Mouse (Mus musculus): Measurements from ENCODE around the gene Sdk1. TPM values are rescaled to one million over a fixed set of nuclear protein-coding genes. Genes with fewer than 3 reads are reported as not detected.

Sdk1 gene
- polyA plus RNA-seq, 1 experiment from 2014 or later = 0.59 TPM

DNA sequence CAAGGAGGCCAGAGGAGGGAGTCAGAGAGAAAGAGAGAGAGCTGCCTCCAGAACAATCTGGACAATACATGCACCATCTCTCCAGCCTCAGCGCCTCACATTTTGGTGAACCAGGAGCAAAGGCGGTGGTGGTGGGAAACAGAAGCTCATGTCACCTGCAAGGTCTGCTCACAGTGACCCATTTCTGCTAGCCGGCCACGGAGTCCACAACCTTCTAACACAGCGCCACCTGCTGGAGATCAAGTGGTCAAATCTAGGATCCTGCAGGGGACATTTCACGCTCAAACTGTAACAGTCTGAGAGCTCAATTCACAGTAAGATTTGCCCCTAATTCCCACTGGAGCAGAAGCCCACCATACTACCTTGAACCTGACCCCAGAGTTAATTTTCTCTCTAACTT, 999.0 kb downstream of the Sdk1 start:
- Histone ChIP-seq H3K4me1 (replicated peaks; ENCODE audit: control insufficient read depth, insufficient read depth, low read length) (no peaks in the 10 kb centered on the region), H3K4me2 (ENCODE audit: low read depth, low read length) (no peak overlapping the region), H3K9me3 (ENCODE audit: control insufficient read depth, low read length) (no peaks in the 10 kb centered on the region), H3K4me3 (ENCODE audit: low read length) (no peak overlapping the region), H3K27ac (ENCODE audit: low read length) (no peak overlapping the region), H3K9ac (ENCODE audit: low read length) (no peak overlapping the region), H3K27me3 (ENCODE audit: control insufficient read depth, insufficient read depth, low read depth, low read length) (no peaks in the 10 kb centered on the region), H3K36me3 (ENCODE audit: control insufficient read depth, insufficient read depth, low read length) (no peaks in the 10 kb centered on the region)
- 90% methylated on average over 6 of the region's 6 CpGs for WGBS
- ATAC-seq (ENCODE audit: low read depth) = no peak

GRCm38 (mm10) chr5:142242597-142242996, 1001.3 kb downstream of the Sdk1 start:
- no peaks in the 10 kb centered on the region for H3K36me3 ChIP-seq (ENCODE audit: control insufficient read depth, insufficient read depth, low read length)
- no peaks in the 10 kb centered on the region for H3K27me3 ChIP-seq (ENCODE audit: control insufficient read depth, insufficient read depth, low read depth, low read length)
- H3K9me3 ChIP-seq (ENCODE audit: control insufficient read depth, low read length) = peaks cover 5% of the 10 kb centered on the region
- H3K4me3 ChIP-seq (ENCODE audit: low read length) = no peak overlapping the region
- WGBS = 35% methylated on average over 3 of the region's 3 CpGs
- no peak overlapping the region for H3K27ac ChIP-seq (ENCODE audit: low read length)
- no peak overlapping the region for H3K4me2 ChIP-seq (ENCODE audit: low read depth, low read length)
- ATAC-seq (ENCODE audit: low read depth) = no peak
- no peak overlapping the region for H3K9ac ChIP-seq (ENCODE audit: low read length)
- no peaks in the 10 kb centered on the region for H3K4me1 ChIP-seq (replicated peaks; ENCODE audit: control insufficient read depth, insufficient read depth, low read length)

GRCm38 (mm10) chr5:142243069-142243468, 1001.8 kb downstream of the Sdk1 start:
- H3K4me1 ChIP-seq (replicated peaks; ENCODE audit: control insufficient read depth, insufficient read depth, low read length) = no peaks in the 10 kb centered on the region
- H3K27ac ChIP-seq (ENCODE audit: low read length) = no peak overlapping the region
- H3K27me3 ChIP-seq (ENCODE audit: control insufficient read depth, insufficient read depth, low read depth, low read length) = no peaks in the 10 kb centered on the region
- no peak for ATAC-seq (ENCODE audit: low read depth)
- no peaks in the 10 kb centered on the region for H3K36me3 ChIP-seq (ENCODE audit: control insufficient read depth, insufficient read depth, low read length)
- 96% methylated on average over 2 of the region's 2 CpGs for WGBS
- H3K4me3 ChIP-seq (ENCODE audit: low read length) = no peak overlapping the region
- no peak overlapping the region for H3K4me2 ChIP-seq (ENCODE audit: low read depth, low read length)
- H3K9me3 ChIP-seq (ENCODE audit: control insufficient read depth, low read length) = peaks cover 5% of the 10 kb centered on the region
- no peak overlapping the region for H3K9ac ChIP-seq (ENCODE audit: low read length)

- Histone ChIP-seq H3K9ac (ENCODE audit: low read length) (no peak overlapping the region), H3K4me1 (replicated peaks; ENCODE audit: control insufficient read depth, insufficient read depth, low read length) (no peaks in the 10 kb centered on the region), H3K36me3 (ENCODE audit: control insufficient read depth, insufficient read depth, low read length) (no peaks in the 10 kb centered on the region), H3K4me2 (ENCODE audit: low read depth, low read length) (no peak overlapping the region), H3K4me3 (ENCODE audit: low read length) (no peak overlapping the region), H3K27me3 (ENCODE audit: control insufficient read depth, insufficient read depth, low read depth, low read length) (no peaks in the 10 kb centered on the region), H3K9me3 (ENCODE audit: control insufficient read depth, low read length) (no peaks in the 10 kb centered on the region), H3K27ac (ENCODE audit: low read length) (no peak overlapping the region)
- ATAC-seq (ENCODE audit: low read depth) = no peak
- WGBS = 82% methylated on average over 6 of the region's 6 CpGs
Observed at GRCm38 (mm10) chr5:142256231-142256630, 1014.9 kb downstream of the Sdk1 start.

DNA sequence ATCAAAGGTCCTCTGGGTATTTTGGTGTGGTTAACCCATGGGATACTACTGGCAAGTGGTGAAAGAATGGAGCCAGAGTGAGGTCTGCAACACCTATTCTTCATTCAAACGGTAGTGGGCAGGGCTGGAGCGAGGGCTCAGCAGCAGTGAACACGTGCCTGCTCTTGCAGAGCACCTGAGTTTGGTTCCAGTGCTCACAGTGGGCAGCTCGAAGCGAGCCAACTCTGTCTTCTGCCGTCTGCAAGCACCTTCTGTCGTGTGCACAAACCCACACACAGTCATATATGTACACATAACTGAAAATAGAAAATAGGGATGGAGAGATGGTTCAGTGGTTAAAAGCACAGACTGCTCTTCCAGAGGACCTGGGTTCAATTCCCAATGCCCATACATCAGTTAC, 1017.4 kb downstream of the Sdk1 start:
- Histone ChIP-seq H3K9ac (ENCODE audit: low read length) (no peak overlapping the region), H3K36me3 (ENCODE audit: control insufficient read depth, insufficient read depth, low read length) (no peaks in the 10 kb centered on the region), H3K4me2 (ENCODE audit: low read depth, low read length) (no peak overlapping the region), H3K4me3 (ENCODE audit: low read length) (no peak overlapping the region), H3K27me3 (ENCODE audit: control insufficient read depth, insufficient read depth, low read depth, low read length) (no peaks in the 10 kb centered on the region), H3K9me3 (ENCODE audit: control insufficient read depth, low read length) (no peaks in the 10 kb centered on the region), H3K27ac (ENCODE audit: low read length) (no peak overlapping the region), H3K4me1 (replicated peaks; ENCODE audit: control insufficient read depth, insufficient read depth, low read length) (no peaks in the 10 kb centered on the region)
- ATAC-seq (ENCODE audit: low read depth) = no peak
- 77% methylated on average over 7 of the region's 7 CpGs for WGBS

DNA sequence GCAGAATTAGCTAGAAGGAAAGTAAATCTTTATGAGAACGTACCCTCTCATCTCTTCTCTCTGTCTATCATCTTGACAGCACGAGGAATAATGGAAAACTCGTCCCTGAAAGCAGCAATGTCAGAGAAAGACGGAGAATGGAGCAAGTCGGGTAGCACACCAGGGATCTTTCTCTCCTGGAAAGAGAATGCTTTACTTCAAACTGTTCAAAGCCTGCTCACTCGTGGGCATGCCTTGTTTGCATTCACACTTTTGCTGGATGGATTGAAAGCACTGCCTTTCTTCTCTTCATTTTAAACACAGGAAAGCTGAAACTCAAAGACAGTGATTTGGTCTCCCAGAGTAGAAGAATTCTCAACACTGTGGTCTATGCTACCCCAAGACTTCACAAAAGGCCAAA, 1020.8 kb downstream of the Sdk1 start:
- no peak overlapping the region for H3K9ac ChIP-seq (ENCODE audit: low read length)
- ATAC-seq (ENCODE audit: low read depth) = no peak
- 45% methylated on average over 6 of the region's 6 CpGs for WGBS

More for the DNA sequence above, 1020.8 kb downstream of the Sdk1 start:
- Histone ChIP-seq H3K4me1 (replicated peaks; ENCODE audit: control insufficient read depth, insufficient read depth, low read length) (no peaks in the 10 kb centered on the region), H3K36me3 (ENCODE audit: control insufficient read depth, insufficient read depth, low read length) (no peaks in the 10 kb centered on the region), H3K27me3 (ENCODE audit: control insufficient read depth, insufficient read depth, low read depth, low read length) (no peaks in the 10 kb centered on the region), H3K4me2 (ENCODE audit: low read depth, low read length) (no peak overlapping the region), H3K27ac (ENCODE audit: low read length) (no peak overlapping the region), H3K9me3 (ENCODE audit: control insufficient read depth, low read length) (peaks cover 2% of the 10 kb centered on the region; the same call in 1 of the 2 replicates), H3K4me3 (ENCODE audit: low read length) (no peak overlapping the region)

Other genes with a start within 250 kb of the Sdk1 start
- 0.74 and 1.1 TPM in 2 replicates for gene Card11, start 240.9 kb upstream of the Sdk1 start, polyA plus RNA-seq (2015; fragmentation: Nextera tagmentation; extraction: Ambion mirVana)

Measured in lung, embryonic 16.5 days (tissue).